Mouse (Mus musculus) ovary, postnatal 14 days (tissue): ENCODE measurements around the gene Igfn1.

Experiments used
- DNase-seq: peaks from one replicate; pipeline ENCODE4 v3.0.0; 2022; ENCODE audit warnings: low spot score

Igfn1 gene

GRCm38 (mm10) chr1:135933704-135934293, 72.3 kb downstream of the Igfn1 start:
- no peak for DNase-seq

- DNase-seq, result no peak
These were observed 76.3 kb downstream of the Igfn1 start for GRCm38 (mm10) chr1:135929876-135930275.

GRCm38 (mm10) chr1:135925848-135926247, 80.3 kb downstream of the Igfn1 start:
- DNase-seq, result no peak

GRCm38 (mm10) chr1:135924377-135924994, 81.7 kb downstream of the Igfn1 start:
- DNase-seq, result no peak

DNA sequence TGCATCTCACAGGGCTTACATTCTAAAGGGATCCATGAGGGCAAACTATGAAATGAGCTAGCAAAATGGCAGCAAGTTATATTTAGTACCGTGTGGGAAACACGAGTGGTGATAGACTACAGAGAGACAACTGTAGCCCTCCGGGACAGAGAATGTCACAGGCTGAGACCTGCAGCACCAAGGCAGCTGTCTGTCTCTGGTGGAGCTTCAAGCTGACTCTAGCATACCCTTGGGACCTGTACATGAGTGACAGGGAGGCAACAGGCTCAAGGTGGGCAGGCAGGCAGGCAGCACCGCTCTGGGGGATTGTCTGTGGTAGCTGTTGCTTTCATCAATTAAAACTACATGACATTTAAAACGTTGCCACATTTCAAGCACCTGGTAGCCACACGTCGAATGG, 82.9 kb downstream of the Igfn1 start:
- no peak for DNase-seq

DNA sequence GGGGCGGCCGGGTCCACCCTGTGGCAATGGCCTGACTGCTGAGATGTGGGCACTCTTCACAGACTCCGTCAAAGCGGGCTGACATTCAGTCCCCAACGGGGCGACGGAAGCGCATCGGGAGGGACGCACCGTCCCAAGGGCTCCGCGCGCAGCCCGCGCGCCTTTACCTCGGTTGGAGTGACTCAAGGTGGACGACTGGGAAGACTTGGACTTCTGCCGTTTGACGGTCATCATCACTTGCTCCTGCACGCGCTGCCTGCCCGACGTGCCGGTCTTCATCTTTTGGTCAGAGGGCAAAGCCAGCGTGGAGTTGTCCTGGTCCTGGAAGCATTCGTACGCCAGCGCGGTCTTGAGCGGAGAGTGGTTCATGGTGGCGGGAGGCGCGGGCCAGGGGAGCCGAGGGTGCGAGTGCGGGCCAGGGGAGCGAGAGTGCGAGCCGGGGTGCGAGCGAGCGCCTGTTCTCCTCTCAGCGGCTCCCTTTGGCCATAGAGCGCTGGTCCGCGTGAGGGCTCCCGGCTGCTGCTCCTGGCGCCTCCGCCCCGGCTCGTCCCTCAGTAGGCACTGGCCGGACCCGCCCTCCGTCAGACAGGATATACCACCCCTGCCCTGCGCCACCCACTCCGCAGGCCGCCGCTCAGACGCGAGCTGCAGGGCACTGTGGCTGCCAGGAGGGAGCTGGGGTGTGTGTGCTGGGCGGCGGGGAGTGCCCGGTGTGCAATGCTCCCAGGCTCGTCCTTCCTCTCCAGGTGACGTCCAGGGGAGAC, 87.3 kb downstream of the Igfn1 start, which contains the start of gene Pkp1:
TSS of gene Pkp1 (minus strand) at position 564 of the 764 bp plus-strand sequence.
- no peak for DNase-seq

DNA sequence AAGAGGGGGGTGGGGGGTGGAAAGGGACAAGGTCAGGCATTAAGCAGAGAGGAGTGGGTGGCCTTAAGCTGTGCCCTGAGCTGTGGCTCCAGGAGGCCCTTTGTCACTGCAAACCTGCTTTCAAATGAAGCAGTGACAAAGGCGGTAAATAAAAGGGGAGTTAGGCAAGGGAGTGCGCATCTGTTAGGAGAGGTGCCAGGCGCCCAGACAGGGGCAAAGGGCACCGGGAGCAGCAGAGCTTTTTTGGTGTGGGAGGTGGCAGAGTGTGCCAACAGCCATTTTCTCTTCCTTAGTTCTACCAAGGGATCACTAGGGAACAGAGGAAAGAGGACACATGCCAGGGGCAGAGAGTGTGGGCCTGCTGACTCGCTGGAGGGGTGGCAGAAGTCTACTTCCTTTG, 88.9 kb downstream of the Igfn1 start:
- DNase-seq, result no peak

DNA sequence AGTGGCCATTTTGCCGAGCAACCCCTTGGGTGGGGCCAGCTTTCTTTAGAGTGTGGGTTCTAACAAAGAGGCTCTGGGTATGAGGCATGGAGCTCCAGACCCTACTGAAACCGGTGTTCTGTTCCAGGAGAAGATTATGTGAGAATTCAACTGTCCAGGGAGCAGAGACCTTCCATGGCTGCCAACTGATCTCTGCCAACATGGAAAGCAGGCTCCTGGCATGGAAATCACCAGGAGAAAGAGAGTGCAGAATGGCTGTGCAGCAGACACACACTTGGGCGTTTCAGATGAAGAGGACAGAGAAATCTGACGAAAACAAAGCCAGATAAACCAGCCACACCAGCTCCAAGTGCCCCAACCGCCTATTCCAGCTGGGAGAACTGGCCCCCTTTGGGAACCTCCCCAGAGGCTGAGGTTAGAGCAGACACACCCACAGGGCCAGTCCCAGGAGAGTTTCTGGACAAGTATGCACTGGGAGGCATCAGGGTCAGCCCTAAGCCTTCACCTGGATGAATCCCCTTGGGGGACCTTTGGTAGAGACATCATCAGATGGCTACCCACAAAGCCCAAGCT, 89.6 kb downstream of the Igfn1 start:
- no peak for DNase-seq

DNA sequence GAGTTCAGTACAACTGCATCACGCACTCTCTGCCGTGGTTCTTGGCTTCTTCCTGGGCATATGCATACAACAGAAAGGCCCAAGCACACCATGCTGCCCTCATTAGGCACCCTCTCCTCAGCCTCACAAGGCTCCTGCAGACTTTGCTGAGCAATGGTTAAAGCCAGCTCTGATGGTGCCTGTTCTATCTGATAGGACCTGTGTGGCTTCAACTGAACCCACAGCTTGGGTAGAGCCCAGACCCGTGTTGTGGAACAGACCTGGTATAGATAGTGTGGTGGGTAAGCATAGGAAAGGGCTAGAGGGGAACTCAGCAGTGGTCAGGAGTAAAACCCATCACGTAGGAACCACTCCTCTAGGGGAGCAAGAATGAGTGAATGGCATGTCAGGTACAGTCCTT, 92.5 kb downstream of the Igfn1 start:
- DNase-seq, result no peak

DNA sequence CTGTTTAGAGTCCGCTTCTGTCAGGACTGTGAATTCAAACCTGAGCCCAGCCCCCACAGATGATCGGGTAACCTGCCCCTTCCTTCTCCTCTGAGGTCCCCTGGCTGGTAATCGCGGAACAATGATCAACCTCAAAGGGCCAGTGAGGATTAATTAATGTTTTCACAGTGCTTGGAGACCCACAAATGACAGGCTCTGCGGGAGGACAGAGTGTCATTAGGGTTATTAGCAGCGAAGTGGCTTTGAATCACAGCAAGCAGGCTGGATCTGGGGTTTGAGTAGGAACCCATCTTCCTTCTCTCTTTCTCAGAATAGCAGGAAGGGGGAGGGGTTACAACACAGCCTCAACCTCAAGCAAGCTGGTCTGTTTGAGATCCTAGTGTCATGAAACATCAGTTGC, 96.8 kb downstream of the Igfn1 start:
- DNase-seq, result no peak

- DNase-seq, result no peak
These were observed 99.4 kb downstream of the Igfn1 start for GRCm38 (mm10) chr1:135906736-135907135.
